Mouse (Mus musculus): Measurements from ENCODE around the gene Camk2g. TPM values are rescaled to one million over a fixed set of nuclear protein-coding genes. Genes with fewer than 3 reads are reported as not detected.

Gene Camk2g
- polyA plus RNA-seq, 1 experiment from 2014 or later, result 13.2 TPM

GRCm38 (mm10) chr14:20828524-20828923 is 34.6 kb upstream of the Camk2g start:
- 71% methylated on average over 3 of the region's 3 CpGs for WGBS (ENCODE audit: insufficient replicate concordance)
- ATAC-seq, result no peak
- no peak overlapping the region for H3K27ac ChIP-seq

DNA sequence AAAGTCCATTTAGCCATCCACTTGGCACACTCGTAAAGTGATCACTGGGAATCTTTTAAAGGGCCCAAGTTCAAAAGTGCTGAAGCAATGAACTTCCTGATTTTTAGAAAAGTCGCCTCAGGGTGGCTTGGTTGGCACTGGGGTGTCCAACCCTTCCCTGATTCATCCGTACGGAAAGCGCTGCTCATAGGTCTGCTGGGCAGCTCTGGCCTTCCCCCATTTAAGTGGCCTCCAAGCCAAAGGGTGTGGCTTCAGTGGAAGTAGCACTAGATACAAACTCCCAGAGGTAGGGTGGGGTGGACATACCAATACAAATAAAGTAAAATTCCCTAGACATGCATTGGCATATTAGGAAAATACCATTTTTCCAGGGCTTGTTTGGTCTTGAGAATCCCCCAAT is 33.6 kb upstream of the Camk2g start:
- Histone ChIP-seq H3K9me3 (replicated peaks) (no peaks in the 10 kb centered on the region), H3K27ac (no peak overlapping the region), H3K4me2 (no peak overlapping the region), H3K4me1 (peaks cover 4% of the 10 kb centered on the region; the same call in 1 of the 2 replicates), H3K4me3 (no peak overlapping the region), H3K27me3 (replicated peaks) (no peaks in the 10 kb centered on the region), H3K36me3 (no peaks in the 10 kb centered on the region), H3K9ac (no peak overlapping the region)
- 75% methylated on average over 5 of the region's 5 CpGs for WGBS (ENCODE audit: insufficient replicate concordance)
- no peak for ATAC-seq

More at GRCm38 (mm10) chr14:20828524-20828923, 34.6 kb upstream of the Camk2g start:
- H3K4me2 ChIP-seq, result no peak overlapping the region
- H3K27me3 ChIP-seq (replicated peaks), result 0 out of 2 replicates have a peak, but pooled peaks cover 2% of the 10 kb centered on the region
- no peak overlapping the region for H3K4me3 ChIP-seq
- no peak overlapping the region for H3K9ac ChIP-seq
- peaks cover 4% of the 10 kb centered on the region; the same call in 1 of the 2 replicates for H3K4me1 ChIP-seq
- H3K36me3 ChIP-seq, result no peaks in the 10 kb centered on the region
- H3K9me3 ChIP-seq (replicated peaks), result no peaks in the 10 kb centered on the region

DNA sequence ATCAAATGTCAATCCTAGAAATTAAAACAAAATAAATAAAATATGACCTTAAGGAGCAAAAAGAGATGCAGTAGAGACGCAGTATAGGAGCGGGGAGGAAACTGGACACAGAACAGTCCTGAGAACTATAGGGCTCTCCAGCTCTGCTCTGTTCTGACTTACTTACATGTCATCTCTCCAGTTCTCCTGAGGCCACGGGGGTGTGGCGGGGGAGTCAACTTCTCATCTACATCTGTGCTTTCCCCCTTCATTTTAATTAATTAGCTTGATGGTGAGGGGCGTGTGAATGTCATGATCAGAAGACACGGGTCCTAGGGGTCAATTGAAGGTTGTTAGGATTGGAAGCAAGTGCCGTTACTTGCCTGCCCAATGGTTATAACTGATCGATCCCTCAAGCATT is 33.2 kb upstream of the Camk2g start:
- no peak overlapping the region for H3K4me3 ChIP-seq
- H3K36me3 ChIP-seq, result no peaks in the 10 kb centered on the region
- H3K9ac ChIP-seq, result no peak overlapping the region
- no peak overlapping the region for H3K27ac ChIP-seq
- H3K4me2 ChIP-seq, result no peak overlapping the region
- H3K4me1 ChIP-seq, result peaks cover 4% of the 10 kb centered on the region; the same call in 1 of the 2 replicates
- WGBS (ENCODE audit: insufficient replicate concordance), result 67% methylated on average over 8 of the region's 8 CpGs
- H3K9me3 ChIP-seq (replicated peaks), result no peaks in the 10 kb centered on the region
- no peak for ATAC-seq
- H3K27me3 ChIP-seq (replicated peaks), result no peaks in the 10 kb centered on the region

- 78% methylated on average over 2 of the region's 2 CpGs for WGBS (ENCODE audit: insufficient replicate concordance)
- no peak overlapping the region for H3K9ac ChIP-seq
These were observed 31.6 kb upstream of the Camk2g start for GRCm38 (mm10) chr14:20825516-20825915.

GRCm38 (mm10) chr14:20824517-20824916 is 30.6 kb upstream of the Camk2g start:
- no peaks in the 10 kb centered on the region for H3K36me3 ChIP-seq
- H3K4me2 ChIP-seq, result no peak overlapping the region
- no peak overlapping the region for H3K27ac ChIP-seq
- no peaks in the 10 kb centered on the region for H3K27me3 ChIP-seq (replicated peaks)
- ATAC-seq, result no peak
- no peak overlapping the region for H3K9ac ChIP-seq
- no peaks in the 10 kb centered on the region for H3K9me3 ChIP-seq (replicated peaks)
- H3K4me1 ChIP-seq, result no peaks in the 10 kb centered on the region
- WGBS (ENCODE audit: insufficient replicate concordance), result 49% methylated on average over 1 of the region's 1 CpGs
- no peak overlapping the region for H3K4me3 ChIP-seq

More at GRCm38 (mm10) chr14:20825516-20825915, 31.6 kb upstream of the Camk2g start:
- H3K4me2 ChIP-seq, result no peak overlapping the region
- H3K4me1 ChIP-seq, result no peaks in the 10 kb centered on the region
- no peak overlapping the region for H3K27ac ChIP-seq
- no peaks in the 10 kb centered on the region for H3K27me3 ChIP-seq (replicated peaks)
- ATAC-seq, result no peak
- no peaks in the 10 kb centered on the region for H3K9me3 ChIP-seq (replicated peaks)
- H3K4me3 ChIP-seq, result no peak overlapping the region
- H3K36me3 ChIP-seq, result no peaks in the 10 kb centered on the region

- H3K36me3 ChIP-seq, result no peaks in the 10 kb centered on the region
- no peak for ATAC-seq
- WGBS (ENCODE audit: insufficient replicate concordance), result 71% methylated on average over 3 of the region's 3 CpGs
These were observed 21.6 kb upstream of the Camk2g start for GRCm38 (mm10) chr14:20815448-20815847.

DNA sequence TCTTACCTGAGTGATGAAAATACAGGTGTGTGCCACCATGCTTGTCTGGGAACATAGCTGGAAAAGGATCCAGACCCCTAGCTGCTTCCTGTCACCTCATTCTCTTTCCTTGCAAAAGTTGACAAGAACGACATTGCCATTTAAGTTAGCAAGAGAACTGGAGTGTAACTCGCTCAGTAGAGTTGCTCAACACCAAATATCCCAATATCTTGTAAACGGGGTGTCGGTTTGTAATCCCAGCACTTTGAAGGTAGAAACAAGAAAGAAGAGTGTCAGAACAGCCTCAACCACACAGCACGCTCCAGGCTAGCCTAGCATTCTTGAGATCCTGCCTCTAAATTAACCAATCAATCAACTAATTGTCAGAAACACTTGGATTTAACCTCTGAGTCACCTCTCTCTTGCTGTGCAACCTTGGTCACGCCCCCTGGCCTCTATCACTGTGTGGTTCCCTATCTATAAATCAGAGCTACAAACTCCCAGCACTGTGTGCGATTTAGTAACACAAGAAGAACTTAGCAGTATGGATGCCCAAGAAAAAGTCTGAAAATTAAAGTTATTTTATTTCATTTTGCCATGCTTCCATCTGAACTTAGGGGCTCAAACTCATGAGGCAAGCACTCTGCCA is 18.0 kb upstream of the Camk2g start:
- Histone ChIP-seq H3K9me3 (replicated peaks) (no peaks in the 10 kb centered on the region), H3K27me3 (replicated peaks) (peaks cover 16% of the 10 kb centered on the region), H3K4me2 (no peak overlapping the region), H3K27ac (no peak overlapping the region), H3K9ac (no peak overlapping the region), H3K36me3 (no peaks in the 10 kb centered on the region), H3K4me1 (no peaks in the 10 kb centered on the region), H3K4me3 (no peak overlapping the region)
- ATAC-seq, result no peak
- WGBS (ENCODE audit: insufficient replicate concordance), result 59% methylated on average over 7 of the region's 7 CpGs

More at GRCm38 (mm10) chr14:20815448-20815847, 21.6 kb upstream of the Camk2g start:
- Histone ChIP-seq H3K9ac (no peak overlapping the region), H3K27ac (no peak overlapping the region), H3K4me1 (no peaks in the 10 kb centered on the region), H3K4me3 (no peak overlapping the region), H3K4me2 (no peak overlapping the region), H3K27me3 (replicated peaks) (peaks cover 14% of the 10 kb centered on the region), H3K9me3 (replicated peaks) (no peaks in the 10 kb centered on the region)

DNA sequence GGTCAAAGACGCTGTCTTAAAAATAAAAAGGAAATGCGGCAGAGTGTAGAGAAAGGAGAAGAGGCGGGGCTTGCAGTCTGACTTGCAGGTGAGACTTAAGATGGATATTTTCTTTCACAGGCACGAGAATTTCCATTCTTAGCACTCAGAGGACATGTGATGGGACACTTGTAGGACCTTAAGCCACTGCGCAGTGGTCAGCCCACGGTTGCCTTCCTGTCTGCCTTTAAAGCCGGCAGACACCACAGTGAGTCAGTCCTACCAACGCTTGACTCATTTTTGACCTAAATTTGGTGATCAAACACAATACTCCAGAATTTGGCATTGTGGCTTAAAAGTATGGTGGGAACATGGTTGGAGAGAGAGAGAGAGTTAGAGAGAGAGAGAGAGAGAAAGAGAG is 17.3 kb upstream of the Camk2g start:
- Histone ChIP-seq H3K4me2 (no peak overlapping the region), H3K27ac (no peak overlapping the region), H3K9me3 (replicated peaks) (no peaks in the 10 kb centered on the region), H3K4me3 (no peak overlapping the region), H3K4me1 (no peaks in the 10 kb centered on the region), H3K36me3 (no peaks in the 10 kb centered on the region), H3K27me3 (replicated peaks) (peaks cover 18% of the 10 kb centered on the region), H3K9ac (no peak overlapping the region)
- WGBS (ENCODE audit: insufficient replicate concordance), result 48% methylated on average over 8 of the region's 8 CpGs
- ATAC-seq, result no peak

DNA sequence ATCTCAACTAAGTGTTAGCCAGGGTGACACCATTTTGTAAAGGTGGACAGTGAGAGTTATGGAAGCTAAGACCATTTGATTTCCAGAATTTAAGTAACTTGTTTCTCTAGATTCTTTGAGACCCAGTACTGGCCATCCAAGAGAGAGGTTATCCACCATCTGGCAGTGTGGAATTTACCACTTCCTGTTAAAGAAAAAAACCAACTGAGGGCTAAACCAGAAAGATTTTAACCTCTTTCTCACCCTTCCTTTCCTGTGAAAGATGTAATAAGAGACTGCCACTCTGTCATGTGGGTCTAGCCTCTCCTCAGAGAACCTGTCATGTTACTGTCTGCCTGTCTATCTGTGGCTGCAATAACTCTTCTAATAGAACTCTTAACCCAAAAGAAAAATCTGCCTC is 15.9 kb upstream of the Camk2g start:
- Histone ChIP-seq H3K4me1 (no peaks in the 10 kb centered on the region), H3K4me3 (no peak overlapping the region), H3K27me3 (replicated peaks) (peaks cover 24% of the 10 kb centered on the region), H3K4me2 (no peak overlapping the region), H3K9ac (no peak overlapping the region), H3K36me3 (no peaks in the 10 kb centered on the region), H3K27ac (no peak overlapping the region), H3K9me3 (replicated peaks) (no peaks in the 10 kb centered on the region)
- no peak for ATAC-seq

DNA sequence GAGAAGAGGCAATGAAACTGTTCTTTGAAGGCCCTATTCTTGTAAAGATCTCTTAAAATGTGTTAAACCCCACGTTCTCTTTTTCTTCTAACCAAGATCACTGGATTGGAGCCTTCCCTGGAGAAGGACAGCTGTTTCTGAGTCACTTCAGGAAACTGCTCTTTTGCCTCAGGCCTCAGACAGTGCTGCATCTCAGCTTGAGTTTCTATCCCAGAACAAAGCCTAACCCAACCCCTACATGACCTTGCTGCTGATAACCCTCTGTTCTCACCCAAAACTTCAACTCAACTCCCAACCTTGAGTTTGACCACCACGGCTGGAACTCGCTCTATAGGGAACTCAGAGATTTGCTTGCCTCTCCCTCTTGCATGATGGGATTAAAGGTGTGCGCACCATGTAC is 15.5 kb upstream of the Camk2g start:
- Histone ChIP-seq H3K4me3 (no peak overlapping the region), H3K27me3 (replicated peaks) (peaks cover 29% of the 10 kb centered on the region), H3K9ac (no peak overlapping the region), H3K27ac (no peak overlapping the region), H3K4me1 (no peaks in the 10 kb centered on the region), H3K4me2 (no peak overlapping the region), H3K9me3 (replicated peaks) (no peaks in the 10 kb centered on the region), H3K36me3 (no peaks in the 10 kb centered on the region)
- 53% methylated on average over 4 of the region's 4 CpGs for WGBS (ENCODE audit: insufficient replicate concordance)
- no peak for ATAC-seq

DNA sequence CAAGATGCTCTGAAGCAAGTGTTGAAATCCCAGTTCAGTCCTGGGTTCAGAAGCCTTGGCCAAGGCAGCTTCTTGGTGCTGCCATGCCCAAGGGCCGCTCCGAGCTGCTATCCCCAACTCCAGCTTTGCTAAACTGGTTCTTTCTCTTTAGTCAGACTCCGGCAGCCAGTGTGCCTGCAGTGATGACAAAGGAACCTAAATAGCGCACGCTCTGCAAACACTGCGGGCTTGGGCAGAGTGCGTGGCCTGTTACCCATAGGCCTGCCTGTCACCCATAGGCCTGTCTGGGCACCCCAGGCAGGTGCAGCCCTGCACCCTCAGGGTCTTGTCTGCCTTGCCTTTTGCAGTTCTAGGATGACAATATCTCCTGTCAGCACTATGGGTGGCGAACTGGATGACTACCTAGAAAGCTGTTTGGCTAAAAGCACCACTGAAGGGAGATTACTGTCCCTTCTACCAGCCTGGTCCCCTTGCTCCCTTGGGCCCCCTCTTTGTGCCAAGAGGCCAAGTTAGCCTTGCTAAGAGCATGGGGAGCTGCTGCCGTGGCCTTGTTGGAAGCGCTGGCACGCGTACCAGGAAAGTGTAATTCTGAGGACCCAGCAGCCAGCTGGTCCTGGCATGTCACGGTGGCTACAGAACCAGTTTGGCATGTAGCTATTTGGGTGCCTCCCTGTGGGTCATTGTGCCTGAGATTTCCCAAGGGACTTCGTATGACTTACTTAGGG is 12.4 kb upstream of the Camk2g start:
- H3K9me3 ChIP-seq (replicated peaks), result no peaks in the 10 kb centered on the region
- ATAC-seq, result no peak
- H3K27ac ChIP-seq, result no peak overlapping the region
- H3K36me3 ChIP-seq, result no peaks in the 10 kb centered on the region
- H3K4me1 ChIP-seq, result no peaks in the 10 kb centered on the region
- H3K27me3 ChIP-seq (replicated peaks), result peaks cover 17% of the 10 kb centered on the region
- H3K9ac ChIP-seq, result no peak overlapping the region
- no peak overlapping the region for H3K4me2 ChIP-seq
- no peak overlapping the region for H3K4me3 ChIP-seq
- 78% methylated on average over 14 of the region's 14 CpGs for WGBS (ENCODE audit: insufficient replicate concordance)

DNA sequence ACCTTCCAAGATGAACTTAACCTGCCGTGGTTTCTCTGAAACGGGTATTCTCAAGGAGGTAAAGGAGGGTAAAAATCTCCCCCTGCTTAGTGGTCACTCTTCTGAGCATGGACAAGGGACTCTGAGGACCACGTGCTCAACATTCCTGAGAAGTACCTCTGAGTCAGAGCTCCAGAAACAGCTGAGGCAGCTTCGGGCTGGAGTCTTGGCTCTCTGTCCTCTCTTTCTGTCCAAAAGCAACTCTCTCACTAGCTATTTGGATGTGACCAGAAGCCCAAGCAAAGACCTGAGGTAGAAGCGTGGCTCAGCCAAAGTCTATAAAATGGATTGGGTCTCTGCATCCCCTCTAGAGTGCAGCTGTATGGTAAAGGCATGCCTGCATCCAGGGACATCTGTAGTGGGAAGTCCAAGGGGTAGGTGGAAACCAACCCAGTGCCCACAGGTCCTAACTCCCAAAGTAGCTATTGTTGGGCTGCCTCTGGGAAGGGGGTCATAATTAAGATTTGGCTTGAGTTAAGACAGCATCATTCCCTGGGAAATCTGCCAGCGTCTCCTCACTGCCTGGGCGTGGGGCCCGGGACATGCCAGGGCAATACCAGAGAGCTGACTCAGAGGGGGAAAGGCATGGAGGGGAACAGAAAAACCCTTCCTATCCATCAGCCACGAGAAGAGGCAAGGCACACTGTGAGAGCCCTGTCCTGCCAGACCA is 11.2 kb upstream of the Camk2g start:
- Histone ChIP-seq H3K4me2 (no peak overlapping the region), H3K27me3 (replicated peaks) (peaks cover 17% of the 10 kb centered on the region), H3K9ac (no peak overlapping the region), H3K4me1 (no peaks in the 10 kb centered on the region), H3K9me3 (replicated peaks) (no peaks in the 10 kb centered on the region), H3K36me3 (no peaks in the 10 kb centered on the region), H3K27ac (no peak overlapping the region), H3K4me3 (no peak overlapping the region)
- WGBS (ENCODE audit: insufficient replicate concordance), result 52% methylated on average over 9 of the region's 9 CpGs
- ATAC-seq, result no peak
